Mouse (Mus musculus) liver, embryonic 14.5 days (tissue): Measurements from ENCODE around the gene Vps4b.

ENCODE experiments used
- CTCF ChIP-seq: IDR thresholded peaks from 2 replicates; pipeline ENCODE4 v1.5.1; 2016; ENCODE audit warnings: antibody characterized with exemption, low read depth, control low read depth
- EP300 ChIP-seq: IDR thresholded peaks from 2 replicates; pipeline ENCODE4 v1.6.1; 2016; ENCODE audit warnings: antibody characterized with exemption, low read depth

GRCm38 (mm10) chr1:106714530-106714981 lies 82.0 kb downstream of the Vps4b start:
- TF ChIP-seq CTCF (no peak), EP300 (no peak)
